Mouse (Mus musculus): ENCODE results near the gene Pgls.

Gene Pgls

DNA sequence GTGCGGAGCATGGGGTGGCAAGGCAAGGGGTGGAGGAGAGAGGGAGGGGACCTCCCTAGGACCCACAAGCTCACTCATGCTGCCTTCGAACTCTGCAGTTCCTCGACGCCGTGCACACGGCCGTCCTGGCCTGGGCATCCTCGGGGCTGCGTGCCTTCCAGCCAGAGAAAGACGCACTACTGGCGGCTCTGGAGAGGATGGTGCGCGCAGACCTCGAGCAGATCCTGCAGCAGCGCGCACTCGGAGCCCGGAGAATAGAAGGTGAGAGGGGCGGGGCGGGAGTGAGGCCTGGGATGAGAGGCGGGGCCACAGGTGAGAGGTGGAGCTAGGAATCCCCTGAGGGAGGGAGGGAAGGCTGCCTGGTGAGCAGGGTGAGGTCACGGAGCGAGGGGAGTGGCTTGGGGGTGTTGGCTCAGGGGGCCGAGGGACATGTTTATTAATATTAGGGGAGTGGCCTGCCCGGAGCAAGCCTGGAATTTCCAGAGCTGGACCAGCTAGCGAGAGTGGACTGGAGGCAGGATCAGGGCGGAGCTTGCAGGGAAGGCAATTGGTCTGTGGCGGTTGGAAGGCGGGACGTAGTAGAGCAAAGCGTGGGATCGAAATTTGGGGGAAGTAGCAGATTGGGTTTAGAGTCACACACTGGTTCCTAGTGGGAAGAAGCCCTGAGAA lies 10.8 kb downstream of the Pgls start:
- peak; percentile 41 for DNase-seq

GRCm38 (mm10) chr8:71604021-71604420 lies 12.0 kb downstream of the Pgls start:
- no peak for DNase-seq

GRCm38 (mm10) chr8:71610822-71611651 lies 19.1 kb downstream of the Pgls start, which contains the start of gene Colgalt1:
TSS of gene Colgalt1 (plus strand) at chr8:71610998.
- peak; percentile 99 for DNase-seq

DNA sequence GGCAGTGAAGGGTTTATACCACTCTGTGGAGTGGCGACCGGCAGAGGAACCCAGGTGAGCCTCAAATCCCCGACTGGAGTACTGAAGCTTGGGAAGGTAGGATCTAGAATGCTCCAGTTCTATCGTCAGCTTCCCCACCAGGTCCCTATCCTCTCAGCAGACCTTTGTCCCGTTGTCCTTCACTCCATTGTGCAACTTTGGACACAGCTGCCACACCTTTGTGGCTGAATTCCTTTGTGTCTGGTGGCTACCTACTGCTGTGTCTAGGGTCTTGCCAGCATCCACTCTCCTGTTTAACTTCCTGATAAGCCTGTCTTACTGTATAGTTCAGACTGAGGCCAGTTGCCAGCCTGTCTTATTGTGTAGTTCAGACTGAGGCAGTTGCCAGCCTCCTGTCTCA lies 20.2 kb downstream of the Pgls start:
- no peak for DNase-seq

DNA sequence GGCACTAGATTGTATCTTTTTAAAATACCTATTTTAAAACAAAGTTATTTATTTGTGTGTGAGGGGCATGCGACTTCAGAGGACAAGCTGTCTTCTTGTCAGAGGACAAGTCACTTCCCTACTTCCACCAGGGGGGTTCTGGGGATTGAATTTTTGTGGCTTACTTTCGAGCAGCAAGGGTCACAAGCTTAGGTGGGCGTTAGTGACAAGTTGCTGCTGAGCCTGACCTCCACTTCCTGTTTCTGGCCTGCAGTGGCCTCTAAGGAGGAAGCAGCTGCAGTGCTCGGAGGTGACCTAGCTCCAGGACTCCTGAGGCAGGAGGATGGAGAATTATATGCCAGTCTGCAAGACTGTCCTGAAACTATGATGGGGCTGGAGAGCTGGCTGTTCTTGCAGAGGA lies 21.4 kb downstream of the Pgls start:
- DNase-seq = no peak

DNA sequence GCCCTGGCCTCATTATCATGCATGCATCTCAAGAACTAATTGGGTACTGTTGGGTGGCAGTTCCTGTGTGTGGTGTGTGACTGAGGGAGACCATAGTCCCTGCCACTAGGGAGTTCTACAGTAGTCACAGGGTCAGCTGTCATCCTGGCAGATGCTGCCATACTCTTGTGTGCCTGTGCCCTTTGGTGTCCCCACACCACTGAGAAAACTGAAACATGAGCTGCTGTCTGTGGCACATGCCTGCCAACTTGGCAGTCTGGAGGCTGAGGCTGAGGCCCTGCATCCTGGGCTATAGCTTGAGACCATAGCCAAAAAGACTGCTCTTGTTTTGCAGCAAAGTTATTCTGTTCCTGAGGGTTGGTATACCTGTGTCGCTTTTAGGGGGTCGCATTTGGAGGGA lies 27.8 kb downstream of the Pgls start:
- DNase-seq = no peak

- DNase-seq = no peak
Measured at GRCm38 (mm10) chr8:71625088-71625487, 33.1 kb downstream of the Pgls start.

DNA sequence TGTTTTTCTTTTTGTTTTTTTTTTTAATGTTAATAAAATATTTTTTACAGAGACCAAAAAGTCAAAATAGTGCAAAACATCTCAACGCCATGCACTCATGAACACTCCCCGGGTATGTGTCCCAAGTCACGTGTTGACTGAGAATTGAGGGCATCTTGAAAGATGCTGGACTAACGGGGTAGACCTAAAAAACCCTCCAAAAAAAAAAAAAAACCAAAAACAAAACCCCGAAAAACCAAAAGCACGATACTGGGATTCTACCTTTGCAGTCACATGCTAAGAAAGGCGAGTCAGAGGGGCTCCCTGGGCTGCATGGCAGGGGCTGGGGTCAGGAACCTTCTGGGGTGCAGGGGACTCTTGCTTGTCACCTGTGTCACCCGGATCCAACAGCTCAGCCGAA lies 34.8 kb downstream of the Pgls start:
- DNase-seq = no peak

- no peak for DNase-seq
Measured at GRCm38 (mm10) chr8:71627265-71628099, 35.5 kb downstream of the Pgls start.

DNA sequence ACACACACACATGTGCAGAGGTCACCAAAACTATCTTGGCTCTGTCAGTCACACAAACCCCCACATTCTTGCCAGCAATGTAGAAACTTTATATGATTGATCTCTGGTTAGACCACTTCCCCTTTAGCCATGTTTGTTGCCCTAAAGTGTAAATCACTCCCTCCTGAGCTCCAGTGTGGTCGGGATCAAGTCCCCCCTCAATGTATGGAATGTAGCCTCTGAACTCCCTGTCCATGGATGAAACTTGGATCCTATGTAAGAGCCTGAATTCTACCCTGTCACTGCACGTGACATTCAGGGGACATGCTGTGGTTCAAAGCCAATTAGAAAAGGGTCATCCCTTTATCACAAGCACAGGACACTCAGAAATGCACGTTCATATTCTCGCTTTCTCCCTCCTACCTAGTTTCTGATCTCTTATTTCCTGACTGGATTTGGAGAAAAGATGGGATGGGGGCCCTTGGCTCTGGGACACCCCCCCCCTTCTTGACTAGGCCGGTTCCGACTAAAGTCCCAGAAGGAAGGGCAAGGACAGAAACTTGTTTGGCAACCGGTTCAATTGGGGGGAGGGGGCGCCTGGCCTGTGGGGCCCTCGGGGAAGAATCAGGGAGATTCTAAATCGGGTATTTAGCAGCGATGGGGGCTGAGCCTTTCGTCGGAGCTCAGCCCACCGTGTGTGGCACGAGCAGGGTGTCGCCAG lies 36.6 kb downstream of the Pgls start:
- no peak for DNase-seq

DNA sequence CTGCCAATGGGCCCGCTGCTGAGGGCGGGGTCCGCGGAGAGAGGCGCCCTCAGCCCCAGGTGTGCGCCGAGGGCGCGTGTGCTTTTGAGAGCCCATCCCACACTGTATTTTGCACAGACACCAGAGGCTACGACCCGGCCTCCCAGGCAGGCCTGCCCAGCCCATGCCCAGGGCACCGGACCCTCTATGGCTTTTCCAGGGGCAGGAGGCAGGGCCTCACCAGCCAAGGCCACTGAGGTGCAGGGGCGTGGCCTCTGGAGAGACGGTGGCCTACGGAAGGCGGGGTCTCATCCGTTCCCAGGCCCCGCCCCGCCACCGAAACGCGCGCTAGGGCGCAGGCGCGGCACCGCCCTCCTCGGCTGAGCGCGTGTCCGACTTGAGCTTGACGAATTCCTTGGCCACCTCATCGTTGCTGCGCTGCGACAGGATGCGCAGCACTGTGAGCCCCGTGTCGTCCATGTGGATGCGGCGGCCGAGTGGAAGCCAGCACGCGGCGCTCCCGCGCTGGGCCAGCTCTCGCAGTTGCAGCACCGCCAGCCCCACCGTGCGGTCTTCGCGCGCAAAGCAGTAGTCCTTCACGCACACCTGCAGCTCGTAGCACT lies 37.2 kb downstream of the Pgls start:
- peak; percentile 90 for DNase-seq

- peak; percentile 71 for DNase-seq
Measured at GRCm38 (mm10) chr8:71629781-71630212, 37.8 kb downstream of the Pgls start.

- no peak for DNase-seq
Measured at GRCm38 (mm10) chr8:71630761-71631160, 38.8 kb downstream of the Pgls start.

GRCm38 (mm10) chr8:71631897-71632296 lies 39.9 kb downstream of the Pgls start:
- DNase-seq = no peak

DNA sequence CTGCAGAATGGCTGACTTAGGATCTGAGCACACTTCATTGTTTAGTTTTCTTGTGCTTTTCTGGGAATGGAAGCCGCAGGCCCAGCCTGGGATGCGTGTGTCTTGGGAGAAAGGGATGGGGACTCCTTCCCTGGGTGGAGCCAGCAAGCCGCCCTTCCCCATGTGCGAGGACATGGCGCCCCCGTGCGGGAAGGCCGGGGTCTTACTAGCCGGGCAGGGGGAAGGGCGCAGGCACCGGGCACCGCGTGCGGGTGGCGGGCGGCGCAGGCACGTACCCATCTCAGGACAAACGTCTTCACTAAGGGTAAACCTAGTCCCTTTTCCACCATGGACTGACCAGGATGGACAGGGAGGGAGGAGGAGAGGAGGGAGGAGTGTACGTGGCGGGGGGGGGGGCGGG lies 41.2 kb downstream of the Pgls start:
- DNase-seq = no peak

GRCm38 (mm10) chr8:71633981-71634667 lies 42.1 kb downstream of the Pgls start:
- peak; percentile 50 for DNase-seq

DNA sequence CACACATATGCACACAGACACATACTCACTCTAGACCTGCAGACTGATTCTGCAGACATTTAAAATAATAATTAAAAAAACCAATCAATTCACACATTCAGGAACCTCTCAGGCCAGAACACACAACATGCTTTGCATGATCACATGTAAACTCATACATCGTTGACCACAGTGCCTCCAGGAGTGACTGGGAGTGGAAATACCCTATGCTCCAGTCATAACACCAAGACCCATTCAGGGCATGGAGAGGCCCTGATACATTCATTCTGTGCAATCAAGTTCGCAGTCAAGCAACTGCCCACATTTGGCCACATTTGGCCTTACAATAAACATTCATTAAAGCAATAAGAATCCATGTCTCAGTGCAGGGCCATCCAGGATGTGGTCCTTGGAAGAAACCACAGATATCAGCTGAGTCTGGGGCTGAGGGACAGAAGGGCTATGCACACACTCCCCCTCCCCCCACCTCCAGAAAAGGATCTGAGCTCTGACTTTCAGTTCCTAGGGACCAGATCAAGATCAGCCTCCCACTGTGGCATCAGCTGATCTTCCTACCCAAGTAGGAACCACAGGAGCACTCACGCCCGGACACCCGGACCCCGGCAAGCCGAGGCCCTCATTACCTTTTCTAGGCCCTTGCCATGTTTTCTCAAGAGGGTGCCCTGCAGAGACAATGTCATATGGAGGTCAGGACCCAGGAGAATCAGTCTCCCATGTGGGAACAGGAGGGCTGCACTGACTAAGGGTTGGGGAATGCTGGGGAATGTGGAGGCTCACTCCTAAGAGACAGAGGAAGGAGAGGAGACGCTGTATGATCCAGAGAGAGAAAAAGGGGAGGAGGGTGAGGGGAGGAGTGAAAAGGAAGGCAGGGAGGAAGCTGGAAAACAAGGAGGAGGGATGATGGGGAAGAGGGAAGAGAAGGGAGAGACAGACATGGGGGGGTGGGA lies 45.4 kb downstream of the Pgls start:
- no peak for DNase-seq

GRCm38 (mm10) chr8:71638321-71638720 lies 46.3 kb downstream of the Pgls start:
- DNase-seq = no peak

GRCm38 (mm10) chr8:71639318-71639717 lies 47.3 kb downstream of the Pgls start:
- DNase-seq = no peak

DNA sequence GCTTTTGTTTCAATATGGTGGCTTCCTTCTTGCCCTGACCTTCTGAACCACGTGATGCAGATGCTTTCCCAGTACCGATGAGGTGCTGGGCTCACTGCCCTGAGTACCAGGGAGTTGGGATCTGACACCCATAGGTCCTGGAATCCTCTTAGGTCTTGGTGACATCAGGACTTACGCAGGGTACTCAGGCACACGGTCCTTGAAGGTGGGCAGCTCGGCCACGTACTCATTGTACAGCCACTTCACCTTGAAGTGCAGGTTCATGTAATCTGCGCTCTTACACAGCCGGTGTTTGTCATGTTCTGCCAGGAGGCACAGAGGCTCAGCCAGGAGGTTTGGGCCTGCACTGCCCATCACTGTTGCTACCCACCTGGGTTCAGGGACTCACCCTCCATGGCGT lies 53.5 kb downstream of the Pgls start:
- DNase-seq = no peak
